Mouse (Mus musculus) gastrocnemius, adult 18-20 months (tissue): Measurements from ENCODE around the gene Hyou1. TPM values are rescaled to one million over a fixed set of nuclear protein-coding genes. Genes with fewer than 3 reads are reported as not detected.

Experiments used
- microRNA-seq: library from miRNA; unstranded; fragments of <30 nt; microRNA quantifications from one replicate; pipeline ENCODE4 v1.2.0, GENCODE M21; 2021
- total RNA-seq, 2 experiments: library from RNA; stranded (reverse); gene quantifications; 2 replicates each; pipeline ENCODE4 v1.2.3; 2021

Hyou1 gene
- total RNA-seq, 2 experiments from 2014 or later: 23.0 to 25.0 TPM

Small RNA genes lying within 50 kb of the gene (microRNA-seq; reads per million reads assigned to microRNA genes)
- gene Gm44335 (not detected), gene Mir7085 (12.6 reads per million, percentile 28 among the genes with 10 or more reads in this experiment)

Other genes with a start within 250 kb of the Hyou1 start
- 10 to 100 TPM; 19.8 to 32.9 TPM for gene Mcam, start 245.0 kb upstream of the Hyou1 start, total RNA-seq
- 1 to 10 TPM; 7.1 to 7.5 TPM for gene Cbl, start 145.4 kb upstream of the Hyou1 start, total RNA-seq
- gene Ccdc153, start 138.8 kb upstream of the Hyou1 start, total RNA-seq: not detected
- 1 to 10 TPM; 1.1 to 1.4 TPM for gene Pdzd3, start 128.0 kb upstream of the Hyou1 start, total RNA-seq
- 10 to 100 TPM; 21.7 to 21.8 TPM for gene Nlrx1, start 110.9 kb upstream of the Hyou1 start, total RNA-seq
- gene Abcg4, start 90.9 kb upstream of the Hyou1 start, total RNA-seq: under 1 TPM; 0.32 to 0.59 TPM
- gene Hinfp, start 73.8 kb upstream of the Hyou1 start, total RNA-seq: 1 to 10 TPM; 5.2 TPM
- 10 to 100 TPM; 14.1 to 14.8 TPM for gene C2cd2l, start 59.2 kb upstream of the Hyou1 start, total RNA-seq
- gene Dpagt1, start 53.5 kb upstream of the Hyou1 start, total RNA-seq: 10 to 100 TPM; 13.2 to 13.4 TPM
- gene H2afx, start 44.8 kb upstream of the Hyou1 start, total RNA-seq: 10 to 100 TPM in 1 of 2 experiments, 1 to 10 TPM in 1; 7.8 to 10.4 TPM
- gene Hmbs, start 35.3 kb upstream of the Hyou1 start, total RNA-seq: 10 to 100 TPM; 20.8 to 24.7 TPM
- gene Vps11, start 17.8 kb upstream of the Hyou1 start, total RNA-seq: 10 to 100 TPM; 17.7 to 17.8 TPM
- 100 to 1,000 TPM in 1 of 2 experiments, 10 to 100 TPM in 1; 86.0 to 147 TPM for gene Slc37a4, start 17.4 kb downstream of the Hyou1 start, total RNA-seq
- gene Rps25, start 27.6 kb downstream of the Hyou1 start, total RNA-seq: 100 to 1,000 TPM; 772 to 880 TPM
- gene Trappc4, start 28.1 kb downstream of the Hyou1 start, total RNA-seq: 10 to 100 TPM; 16.9 to 20.4 TPM
- gene Ccdc84, start 39.1 kb downstream of the Hyou1 start, total RNA-seq: 1 to 10 TPM; 3.5 to 4.1 TPM
- gene Foxr1, start 61.6 kb downstream of the Hyou1 start, total RNA-seq: not detected
- gene Upk2, start 75.5 kb downstream of the Hyou1 start, total RNA-seq: under 1 TPM; 0.43 to 0.83 TPM
- 10 to 100 TPM; 36.0 to 36.6 TPM for gene Bcl9l, start 103.3 kb downstream of the Hyou1 start, total RNA-seq
- not detected for gene Cxcr5, start 182.4 kb downstream of the Hyou1 start, total RNA-seq
- gene Ddx6, start 225.4 kb downstream of the Hyou1 start, total RNA-seq: 10 to 100 TPM; 68.4 to 69.8 TPM